Mouse (Mus musculus) brain, embryonic 14.5 days (tissue): ENCODE measurements at regions not wholly inside any gene's neighbourhood (a gene's known extent, or its start where the extent isn't known, plus 50 kb on each side); places are given as distances from the start of the nearest gene placed in this dataset.
A peak's percentile ranks its signal among the peaks of the same experiment; 100 is the strongest.
"Not testable (repeated sequence)": the region's sequence is repeated elsewhere in the genome, so short reads cannot be mapped to it uniquely, and the experiment has no call there.

Source experiments
- DNase-seq: peaks from one replicate; pipeline ENCODE4 v3.0.0-alpha.2; 2011; ENCODE audit warnings: low read depth
- CTCF ChIP-seq: fragments of 200-500 bp; IDR thresholded peaks from 2 replicates; pipeline ENCODE4 v1.5.1; 2012; ENCODE audit warnings: inconsistent platforms, mild to moderate bottlenecking, moderate library complexity, borderline replicate concordance; ENCODE audit not compliant: insufficient read depth, insufficient read length; ENCODE audit errors: extremely low read depth
- POLR2A ChIP-seq: fragments of 200-500 bp; IDR thresholded peaks from 2 replicates; pipeline ENCODE4 v1.6.1; 2012; ENCODE audit warnings: mild to moderate bottlenecking, inconsistent platforms, borderline replicate concordance; ENCODE audit not compliant: poor library complexity, insufficient read depth, insufficient read length, severe bottlenecking; ENCODE audit errors: extremely low read depth

GRCm38 (mm10) chr7:73606677-73607449, 65.2 kb upstream of the Chd2 start:
- peak; percentile 98 for DNase-seq
- TF ChIP-seq CTCF, result no peak
- 0 out of 2 replicates have a peak, but pooled peaks have one; percentile 15 for TF ChIP-seq POLR2A

- TF ChIP-seq POLR2A (no peak), CTCF (no peak)
- no peak for DNase-seq
These were observed 63.0 kb upstream of the Chd2 start for GRCm38 (mm10) chr7:73604597-73604996.

DNA sequence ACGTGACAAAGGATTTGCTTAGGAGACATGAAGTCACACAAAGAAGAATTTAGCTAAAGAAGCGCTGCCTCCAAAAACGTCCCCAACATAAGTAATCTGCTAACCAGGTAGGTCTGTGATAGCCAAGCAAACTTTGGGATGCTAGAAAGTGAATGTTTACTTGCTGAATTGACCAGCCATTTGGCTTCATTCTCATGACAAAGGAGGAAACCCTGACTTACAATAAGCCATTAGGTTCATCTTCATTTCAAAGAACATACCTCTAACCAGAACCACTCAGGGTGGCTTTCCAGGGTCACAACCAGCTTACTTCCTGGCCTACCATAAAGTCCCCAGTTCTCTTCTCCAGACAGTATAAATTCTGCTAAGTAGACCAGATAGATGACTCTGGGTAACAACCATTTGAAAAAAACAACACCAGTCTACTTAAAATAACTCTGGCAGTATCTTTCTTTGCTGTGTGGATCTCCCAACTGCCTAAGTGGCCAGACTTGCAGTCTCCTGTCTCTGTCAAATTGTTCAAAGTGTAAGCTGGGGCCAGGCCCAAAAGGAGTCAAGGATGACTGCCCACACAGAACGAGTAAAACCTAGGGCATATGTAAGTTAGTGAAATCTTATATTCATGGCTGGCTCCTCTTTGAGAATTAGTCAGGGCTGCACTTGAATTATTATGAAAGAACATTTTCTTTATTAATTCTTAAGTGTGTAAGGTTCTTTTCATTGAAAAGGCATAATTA, 61.4 kb upstream of the Chd2 start:
- no peak for TF ChIP-seq POLR2A
- no peak for TF ChIP-seq CTCF
- no peak for DNase-seq

GRCm38 (mm10) chr7:73601336-73601735, 59.7 kb upstream of the Chd2 start:
- TF ChIP-seq CTCF (no peak), POLR2A (no peak)
- DNase-seq, result no peak

GRCm38 (mm10) chr7:73600776-73601175, 59.1 kb upstream of the Chd2 start:
- DNase-seq, result no peak
- no peak for TF ChIP-seq CTCF
- TF ChIP-seq POLR2A, result no peak

DNA sequence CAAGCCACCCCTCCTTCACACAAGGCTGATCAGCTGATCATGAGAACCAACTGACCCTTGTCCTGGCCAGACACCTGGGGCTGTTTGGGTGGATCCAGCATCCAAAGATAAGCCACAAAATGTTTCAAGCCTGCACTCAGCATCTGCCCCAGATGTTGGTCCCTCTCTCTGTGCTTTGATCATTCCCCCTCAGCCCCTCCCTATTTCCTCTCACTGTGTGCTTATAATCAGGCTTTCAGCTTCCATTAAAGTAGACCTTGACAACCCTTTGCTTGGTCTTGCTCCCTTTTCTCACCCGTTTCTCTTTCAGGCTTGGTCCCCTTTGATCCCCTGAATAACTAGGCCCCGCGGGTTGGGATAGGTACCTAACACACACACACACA, 58.4 kb upstream of the Chd2 start:
- not testable (repeated sequence) for DNase-seq

DNA sequence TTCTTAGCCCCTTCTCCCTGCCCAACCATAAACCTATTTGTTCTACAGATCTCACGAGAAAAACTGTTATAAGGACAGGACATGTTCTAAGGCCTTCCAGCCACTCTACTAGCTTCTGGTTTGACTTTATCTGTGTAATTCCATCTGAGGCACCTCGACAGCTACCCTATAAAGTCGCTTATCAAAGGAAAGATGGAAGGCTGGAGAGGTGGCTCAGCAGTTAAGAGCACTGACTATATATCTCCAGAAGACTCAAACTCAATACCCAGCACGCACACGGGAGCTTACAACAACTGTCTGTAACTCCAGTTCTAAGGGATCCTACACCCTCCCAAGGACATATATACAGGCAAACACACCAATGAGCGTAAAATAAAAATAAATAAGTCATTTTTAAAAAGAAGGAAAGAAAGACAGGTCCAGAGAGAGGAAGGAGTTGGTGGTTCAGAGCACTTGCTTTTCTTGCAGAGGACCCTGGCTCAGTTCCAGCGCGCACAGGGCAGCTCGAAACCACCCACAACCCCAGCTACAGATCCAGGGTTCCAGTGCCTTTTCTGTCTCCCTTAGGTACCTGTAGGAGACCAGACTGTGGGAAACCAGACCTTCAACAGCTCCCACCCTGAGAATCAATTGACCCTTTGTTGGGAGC, 57.8 kb upstream of the Chd2 start:
- TF ChIP-seq POLR2A, result no peak
- TF ChIP-seq CTCF, result no peak
- no peak for DNase-seq

- no peak for DNase-seq
- TF ChIP-seq POLR2A, result no peak
These were observed 56.3 kb upstream of the Chd2 start for GRCm38 (mm10) chr7:73597968-73598367.

- TF ChIP-seq POLR2A (no peak), CTCF (no peak)
- peak; percentile 53 for DNase-seq
These were observed 55.5 kb upstream of the Chd2 start for GRCm38 (mm10) chr7:73596866-73597840.

- TF ChIP-seq CTCF (no peak), POLR2A (no peak)
- DNase-seq, result no peak
These were observed 54.8 kb upstream of the Chd2 start for GRCm38 (mm10) chr7:73596415-73596814.

DNA sequence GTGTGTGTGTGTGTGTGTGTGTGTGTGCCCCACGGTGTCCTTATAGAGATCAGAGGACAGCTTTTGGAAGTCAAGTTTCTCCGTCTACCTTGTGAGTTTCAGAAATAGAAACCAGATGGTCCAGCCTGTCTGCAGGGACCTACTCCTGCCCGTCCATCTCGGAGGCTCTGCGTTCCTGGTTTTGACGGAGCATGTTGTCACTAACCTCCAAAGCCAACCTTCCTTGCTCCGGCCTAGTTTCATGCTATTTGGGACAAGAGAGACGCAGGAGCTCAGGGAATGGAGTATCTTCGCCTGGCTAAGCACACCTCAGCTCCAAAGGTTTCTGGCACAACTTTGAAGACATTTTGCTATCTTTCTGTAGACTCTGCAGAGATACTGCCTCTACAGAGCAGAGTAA, 54.2 kb upstream of the Chd2 start:
- TF ChIP-seq POLR2A, result no peak
- no peak for TF ChIP-seq CTCF
- peak; percentile 55 for DNase-seq

DNA sequence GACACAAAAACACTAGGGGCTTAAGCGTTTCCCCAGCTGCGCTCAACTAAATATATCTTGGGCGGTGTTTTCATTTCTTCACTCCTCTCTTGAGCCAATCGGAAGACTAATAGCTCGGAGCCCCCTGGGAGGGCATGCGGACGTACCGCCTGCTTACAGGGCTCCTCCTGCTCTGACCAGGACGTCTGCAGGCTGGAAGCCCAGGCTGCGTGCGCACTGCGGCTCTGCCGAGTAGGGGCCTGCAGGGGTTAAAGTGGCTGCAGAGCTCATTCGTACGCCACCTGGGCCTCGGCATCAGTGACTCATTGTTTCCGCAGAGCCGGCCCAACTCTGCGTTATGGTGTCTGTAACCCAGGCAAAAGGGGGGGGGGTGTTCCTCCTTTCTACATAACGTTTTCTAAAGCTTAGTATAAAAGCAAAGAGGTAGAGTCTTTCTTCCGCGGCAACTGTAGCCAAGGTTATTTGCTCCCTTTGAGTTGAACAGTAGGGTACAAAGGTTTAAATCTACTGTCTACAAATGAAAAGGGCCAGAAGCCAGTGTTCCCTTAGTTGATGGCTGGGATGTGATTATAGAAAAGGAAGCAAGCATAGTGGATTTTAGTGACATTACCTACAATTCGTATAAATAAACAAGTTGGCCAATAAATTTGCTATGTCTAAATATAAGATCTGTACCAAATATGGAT, 53.7 kb upstream of the Chd2 start:
- DNase-seq, result peak; percentile 98
- TF ChIP-seq POLR2A (no peak), CTCF (no peak)
